Mouse (Mus musculus) stomach, embryonic 14.5 days (tissue): ENCODE data around the gene Gcnt4. TPM values are rescaled to one million over a fixed set of nuclear protein-coding genes. Genes with fewer than 3 reads are reported as not detected.
"Not testable (repeated sequence)": the region's sequence is repeated elsewhere in the genome, so short reads cannot be mapped to it uniquely, and the experiment has no call there.

ENCODE experiments used
- ATAC-seq: fragments of 200-750 bp; cut with Nextera tagmentation; 2 replicates; pipeline ENCODE4 v1.8.0; 2017; ENCODE audit warnings: low read depth, moderate TSS enrichment; ENCODE audit not compliant: insufficient number of reproducible peaks, insufficient read depth, low FRiP score
- H3K27ac ChIP-seq: fragments of 300-500 bp; sonication (generic); 2 replicates; pipeline ENCODE4 v1.5.1; 2014; ENCODE audit warnings: mild to moderate bottlenecking, low read length, moderate library complexity, mixed read lengths
- H3K27me3 ChIP-seq: fragments of 300-500 bp; sonication (generic); 2 replicates; pipeline ENCODE4 v1.6.1; 2014; ENCODE audit warnings: low read length, control low read depth, mixed read lengths; ENCODE audit not compliant: control insufficient read depth, insufficient read depth
- H3K36me3 ChIP-seq: fragments of 300-500 bp; sonication (generic); 2 replicates; pipeline ENCODE4 v1.6.1; 2014; ENCODE audit warnings: mild to moderate bottlenecking, control low read depth, low read length, moderate library complexity, mixed read lengths; ENCODE audit not compliant: control insufficient read depth, insufficient read depth
- H3K4me1 ChIP-seq: fragments of 300-500 bp; sonication (generic); 2 replicates; pipeline ENCODE4 v1.6.1; 2014; ENCODE audit warnings: low read length, control low read depth, mixed read lengths; ENCODE audit not compliant: control insufficient read depth, insufficient read depth
- H3K4me2 ChIP-seq: fragments of 300-500 bp; sonication (generic); replicated peaks from 2 replicates; pipeline ENCODE4 v1.6.1; 2014; ENCODE audit warnings: low read depth, low read length, control low read depth
- H3K4me3 ChIP-seq: fragments of 300-500 bp; sonication (generic); 2 replicates; pipeline ENCODE4 v1.5.1; 2014; ENCODE audit warnings: low read depth, low read length, control low read depth
- H3K9ac ChIP-seq: fragments of 300-500 bp; sonication (generic); replicated peaks from 2 replicates; pipeline ENCODE4 v1.6.1; 2014; ENCODE audit warnings: low read depth, mild to moderate bottlenecking, control low read depth, low read length, moderate library complexity, mixed read lengths
- H3K9me3 ChIP-seq: fragments of 300-500 bp; sonication (generic); 2 replicates; pipeline ENCODE4 v1.6.1; 2016; ENCODE audit warnings: low read depth, low read length, control low read depth; ENCODE audit not compliant: control insufficient read depth
- WGBS: fragments of 180-500 bp; shearing (Covaris S2); extraction: QIAGEN DNeasy Blood & Tissue Kit; methylation state at CpG from one replicate; pipeline ENCODE4 v1.1.7; 2014; 5-methylcytosine and 5-hydroxymethylcytosine counted together
- polyA plus RNA-seq: library from polyadenylated mRNA; unstranded; fragments of >200 nt; fragmentation: Nextera tagmentation; extraction: Ambion mirVana; gene quantifications from 2 replicates; pipeline ENCODE4 v1.2.1, GENCODE M21; 2014

The Gcnt4 gene
- polyA plus RNA-seq = 0.50 and 0.84 TPM in 2 replicates

DNA sequence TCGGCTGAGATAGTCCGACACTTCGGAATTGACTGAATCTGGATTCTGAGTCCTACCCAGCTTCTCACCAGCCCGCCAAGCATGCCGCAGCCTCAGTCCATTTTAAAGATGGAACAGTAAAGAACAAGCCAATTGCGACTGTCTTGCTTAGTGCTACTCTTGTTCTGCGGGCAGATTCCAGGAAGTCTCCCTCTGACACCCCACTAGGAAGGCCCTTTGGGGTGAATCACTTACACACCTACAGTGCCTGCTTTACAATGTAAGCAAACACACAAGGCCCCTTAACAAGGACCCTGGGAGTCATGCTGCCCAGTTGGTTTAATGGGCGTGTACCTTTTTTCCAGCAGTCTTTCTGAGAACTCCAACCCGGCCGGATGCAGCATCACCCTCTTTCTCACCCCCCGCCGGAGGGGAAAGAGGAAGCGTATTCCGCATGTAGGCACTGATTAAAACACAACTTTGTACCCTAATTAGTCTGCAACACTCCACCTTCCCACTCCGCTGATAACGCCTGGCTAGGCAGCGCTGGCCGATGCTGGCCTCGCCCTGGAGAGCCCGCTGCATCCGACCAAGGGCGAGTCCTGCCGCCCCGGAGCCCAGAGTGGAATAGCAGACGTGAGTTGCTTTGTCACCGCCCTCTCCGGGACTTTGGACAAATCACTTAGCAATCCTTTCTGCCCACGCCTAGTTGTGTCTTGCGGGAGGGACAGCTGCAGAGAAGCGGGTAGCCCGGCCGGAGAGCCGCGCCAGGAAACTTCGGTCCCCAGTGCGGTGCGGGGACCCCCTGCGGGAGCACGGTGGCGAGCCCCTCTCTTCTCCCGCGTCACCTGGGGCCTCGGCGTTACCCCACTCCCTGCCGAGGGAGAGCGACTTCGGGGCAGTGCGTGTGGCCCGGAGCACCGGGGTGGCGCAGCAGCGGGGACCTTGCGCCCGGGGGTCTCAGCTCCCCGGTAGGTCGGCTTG is at the start of gene Gcnt4:
TSS of gene Gcnt4 (plus strand) at position 691 of the 963 bp plus-strand sequence.
- Histone ChIP-seq H3K9ac (peak within 1 kb of the TSS; percentile 50), H3K4me2 (peak within 1 kb of the TSS; percentile 72), H3K9me3 (no peaks in the 10 kb centered on the region), H3K27me3 (no peaks in the 10 kb centered on the region), H3K4me1 (no peaks in the 10 kb centered on the region), H3K36me3 (no peaks in the 10 kb centered on the region), H3K4me3 (peak within 1 kb of the TSS; percentile 63), H3K27ac (no peak within 1 kb of the TSS)
- peak; percentile 78 for ATAC-seq
- WGBS = 10% methylated on average over 53 of the region's 56 CpGs

DNA sequence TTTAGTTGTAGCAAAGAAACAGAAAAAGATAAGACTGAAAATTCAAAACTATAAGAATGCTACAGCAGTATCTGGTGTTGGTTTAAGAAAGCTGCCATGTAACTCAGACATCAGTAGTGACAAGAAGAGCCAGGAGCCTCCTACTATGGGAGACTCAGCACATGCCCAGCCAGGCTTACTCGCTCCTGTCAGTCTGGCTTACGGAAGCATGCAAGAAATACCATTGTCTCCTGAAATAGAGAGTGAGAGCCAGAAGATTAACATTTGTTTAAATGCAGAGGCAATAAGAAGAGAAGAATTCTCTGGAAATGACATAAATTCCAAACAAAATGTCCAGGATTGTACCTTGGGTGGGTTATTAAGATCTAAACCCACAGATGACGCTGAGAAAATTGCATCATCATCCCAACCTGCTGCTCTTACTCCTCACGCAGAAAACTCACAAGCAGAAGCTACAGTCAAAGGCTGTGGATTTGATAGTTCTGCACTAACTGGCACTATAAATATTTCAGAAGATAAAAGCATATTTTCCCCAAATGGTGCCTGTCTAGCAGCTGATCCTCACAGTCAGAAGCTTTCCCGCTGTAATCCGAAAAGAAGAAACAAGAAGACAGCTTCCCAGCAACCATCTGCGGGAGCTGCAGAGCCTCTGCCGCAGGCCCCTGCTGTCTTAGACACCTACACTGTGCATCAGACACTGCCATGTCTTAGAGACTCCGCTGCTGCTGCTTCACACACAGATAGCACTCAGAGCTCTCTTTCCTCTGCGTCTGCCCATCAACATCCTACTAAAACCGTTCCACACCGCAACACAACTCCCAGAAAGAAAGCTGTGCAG is 46.0 kb upstream of the Gcnt4 start:
- Histone ChIP-seq H3K9me3 (no peaks in the 10 kb centered on the region), H3K27me3 (no peaks in the 10 kb centered on the region), H3K4me2 (no peak overlapping the region), H3K4me3 (no peak overlapping the region), H3K36me3 (no peaks in the 10 kb centered on the region), H3K4me1 (no peaks in the 10 kb centered on the region), H3K9ac (no peak overlapping the region), H3K27ac (no peak overlapping the region)
- ATAC-seq = no peak
- WGBS = 68% methylated on average over 12 of the region's 12 CpGs

DNA sequence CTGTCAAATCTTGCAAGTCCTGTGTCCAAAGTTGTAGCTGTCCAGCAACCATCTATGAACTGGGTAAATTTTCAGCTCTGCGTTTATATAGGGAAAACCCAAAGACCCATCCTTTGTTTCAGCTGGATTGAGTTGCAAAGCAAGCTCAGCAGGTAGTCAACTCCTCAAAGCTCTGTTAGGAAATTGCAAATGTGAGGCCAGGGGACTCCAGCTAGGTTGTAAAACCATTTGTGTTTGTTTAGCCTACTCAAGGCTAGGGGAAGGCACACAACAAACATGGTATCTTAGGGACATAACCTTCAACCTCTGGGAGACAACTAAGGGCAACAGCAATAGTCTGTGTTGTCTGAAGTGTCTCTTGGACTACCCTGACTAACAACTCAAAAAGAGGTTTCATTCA is 40.0 kb upstream of the Gcnt4 start:
- H3K9me3 ChIP-seq = no peaks in the 10 kb centered on the region
- ATAC-seq = no peak
- H3K4me3 ChIP-seq = no peak overlapping the region
- H3K4me2 ChIP-seq = no peak overlapping the region
- 51% methylated on average over 1 of the region's 1 CpGs for WGBS
- no peaks in the 10 kb centered on the region for H3K27me3 ChIP-seq
- H3K36me3 ChIP-seq = no peaks in the 10 kb centered on the region
- no peak overlapping the region for H3K27ac ChIP-seq
- no peaks in the 10 kb centered on the region for H3K4me1 ChIP-seq
- H3K9ac ChIP-seq = no peak overlapping the region

DNA sequence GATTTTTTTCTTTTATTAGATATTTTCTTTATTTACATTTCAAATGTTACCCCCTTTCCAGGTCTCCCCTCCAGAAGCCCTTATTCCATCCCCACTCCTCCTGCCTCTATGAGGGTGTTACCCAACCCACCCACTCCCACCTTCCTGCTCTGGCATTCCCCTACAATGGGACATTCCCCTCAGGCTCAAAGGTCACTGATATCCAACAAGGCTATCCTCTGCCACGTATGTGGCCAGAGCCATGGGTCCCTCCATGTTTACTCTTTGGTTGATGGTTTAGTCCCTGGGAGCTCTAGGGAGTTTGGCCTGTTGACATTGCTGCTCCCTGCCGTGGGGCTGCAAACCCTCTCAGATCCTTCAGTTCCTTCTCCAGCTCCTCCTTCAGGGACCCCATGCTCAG is 34.5 kb upstream of the Gcnt4 start:
- Histone ChIP-seq H3K27me3 (no peaks in the 10 kb centered on the region), H3K36me3 (no peaks in the 10 kb centered on the region), H3K4me3 (no peak overlapping the region), H3K9ac (no peak overlapping the region), H3K9me3 (no peaks in the 10 kb centered on the region), H3K4me2 (no peak overlapping the region), H3K4me1 (no peaks in the 10 kb centered on the region), H3K27ac (no peak overlapping the region)
- ATAC-seq = no peak
- 24% methylated on average over 2 of the region's 2 CpGs for WGBS

DNA sequence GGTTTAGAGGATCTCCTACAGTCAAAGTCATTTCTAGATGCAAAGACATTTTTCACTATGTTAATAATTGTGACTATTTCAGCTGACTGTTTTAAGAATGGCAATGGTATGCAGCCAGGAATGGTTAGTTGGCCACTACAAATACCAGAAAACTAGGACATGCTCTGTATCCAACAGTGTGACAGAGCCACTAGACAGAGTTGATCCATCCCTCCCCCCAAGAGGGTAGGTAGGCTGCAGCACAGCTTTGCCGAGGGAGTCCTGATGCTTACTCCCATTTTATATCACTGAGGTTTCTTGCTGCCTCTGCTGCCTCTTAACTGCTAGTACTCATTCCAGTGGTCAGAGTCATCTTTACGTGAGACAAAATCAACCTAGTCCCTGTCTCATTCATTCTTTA is 29.3 kb upstream of the Gcnt4 start:
- H3K27me3 ChIP-seq = no peaks in the 10 kb centered on the region
- no peak for ATAC-seq
- H3K9ac ChIP-seq = no peak overlapping the region
- H3K27ac ChIP-seq = no peak overlapping the region
- no peaks in the 10 kb centered on the region for H3K36me3 ChIP-seq
- H3K4me3 ChIP-seq = no peak overlapping the region
- H3K4me2 ChIP-seq = no peak overlapping the region
- 79% methylated on average over 2 of the region's 2 CpGs for WGBS
- H3K9me3 ChIP-seq = no peaks in the 10 kb centered on the region
- H3K4me1 ChIP-seq = no peaks in the 10 kb centered on the region

DNA sequence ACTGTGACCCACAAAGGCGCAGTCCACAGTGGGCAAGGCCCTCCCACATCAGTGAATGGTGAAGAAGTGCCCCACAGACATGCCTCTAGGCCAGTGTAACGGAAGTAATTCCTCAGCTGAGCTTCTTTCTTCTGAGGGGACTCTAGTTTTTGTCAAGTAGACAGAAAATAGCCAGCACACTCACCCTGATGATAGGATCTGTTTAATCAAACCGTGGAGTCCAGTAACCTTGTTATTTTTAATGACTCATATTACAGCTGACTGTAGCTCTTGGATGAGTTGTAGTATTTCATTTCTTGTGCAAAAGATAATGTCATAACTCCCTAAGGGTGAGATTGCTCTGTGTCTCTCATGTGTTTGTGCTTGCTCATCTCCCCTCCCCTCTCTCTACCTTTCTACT is 17.8 kb upstream of the Gcnt4 start:
- H3K36me3 ChIP-seq = no peaks in the 10 kb centered on the region
- no peaks in the 10 kb centered on the region for H3K9me3 ChIP-seq
- WGBS = 62% methylated on average over 3 of the region's 3 CpGs
- H3K4me1 ChIP-seq = no peaks in the 10 kb centered on the region
- no peak overlapping the region for H3K27ac ChIP-seq
- H3K9ac ChIP-seq = no peak overlapping the region
- H3K4me2 ChIP-seq = no peak overlapping the region
- no peak for ATAC-seq
- H3K4me3 ChIP-seq = no peak overlapping the region
- H3K27me3 ChIP-seq = no peaks in the 10 kb centered on the region

DNA sequence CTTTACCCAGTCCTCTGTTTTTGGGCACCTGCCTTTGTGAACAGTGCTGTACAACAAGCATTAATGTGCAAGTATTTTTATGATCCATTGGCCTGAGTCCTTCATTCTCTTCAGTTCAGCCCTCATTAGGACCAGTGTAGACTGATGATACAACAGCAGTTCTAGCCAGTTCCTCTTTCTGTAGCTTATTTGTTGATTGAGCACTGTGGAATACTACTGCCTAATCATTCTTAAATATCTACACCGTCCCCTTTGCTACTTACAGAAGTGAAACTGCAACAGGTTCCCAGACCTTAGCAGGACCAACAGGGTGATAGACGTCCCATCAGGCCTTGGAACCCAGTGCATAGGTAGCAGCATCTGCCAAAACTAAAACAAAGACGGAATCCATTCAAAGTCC is 13.3 kb upstream of the Gcnt4 start:
- Histone ChIP-seq H3K27me3 (no peaks in the 10 kb centered on the region), H3K9ac (no peak overlapping the region), H3K27ac (no peak overlapping the region), H3K36me3 (no peaks in the 10 kb centered on the region), H3K9me3 (no peaks in the 10 kb centered on the region), H3K4me1 (no peaks in the 10 kb centered on the region), H3K4me3 (no peak overlapping the region), H3K4me2 (no peak overlapping the region)
- ATAC-seq = no peak
- WGBS = 89% methylated on average over 3 of the region's 3 CpGs

DNA sequence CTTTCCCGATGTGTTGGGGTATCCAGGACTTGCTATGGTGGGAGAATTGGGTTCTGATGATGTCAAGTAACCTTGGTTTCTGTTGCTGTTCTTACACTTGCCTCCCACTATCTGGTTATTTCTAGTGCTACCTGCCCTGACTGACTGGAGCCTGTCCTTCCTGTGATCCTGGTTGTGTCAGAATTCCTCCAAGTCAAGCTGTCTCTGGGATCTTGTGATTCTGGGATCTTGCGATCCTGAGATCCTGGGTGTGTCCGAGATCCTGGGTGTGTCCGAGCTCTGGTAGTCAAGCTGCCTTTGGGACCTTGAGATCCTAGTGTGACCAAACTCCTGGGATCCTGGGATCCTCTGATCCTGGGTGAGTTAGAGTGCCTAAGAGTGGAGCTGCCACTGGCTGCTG is 1.4 kb upstream of the Gcnt4 start:
- 90% methylated on average over 4 of the region's 4 CpGs for WGBS
- H3K4me3 ChIP-seq, H3K9ac ChIP-seq, H3K9me3 ChIP-seq, ATAC-seq, H3K27me3 ChIP-seq, H3K4me2 ChIP-seq, H3K27ac ChIP-seq, H3K36me3 ChIP-seq, H3K4me1 ChIP-seq: not testable (repeated sequence)
